Mouse (Mus musculus) brain, embryonic 14.5 days (tissue): ENCODE measurements around the gene Gzma.

Source experiments
- CTCF ChIP-seq: fragments of 200-500 bp; IDR thresholded peaks from 2 replicates; pipeline ENCODE4 v1.5.1; 2012; ENCODE audit warnings: inconsistent platforms, mild to moderate bottlenecking, moderate library complexity, borderline replicate concordance; ENCODE audit not compliant: insufficient read depth, insufficient read length; ENCODE audit errors: extremely low read depth
- POLR2A ChIP-seq: fragments of 200-500 bp; IDR thresholded peaks from 2 replicates; pipeline ENCODE4 v1.6.1; 2012; ENCODE audit warnings: mild to moderate bottlenecking, inconsistent platforms, borderline replicate concordance; ENCODE audit not compliant: poor library complexity, insufficient read depth, insufficient read length, severe bottlenecking; ENCODE audit errors: extremely low read depth

GRCm38 (mm10) chr13:113120324-113121237, 19.8 kb upstream of the Gzma start:
- TF ChIP-seq CTCF: no peak
- TF ChIP-seq POLR2A: no peak
